1 mouse cellular context compared by ENCODE assay signal in genomic region chr7:111146670-111147069, GRCm38 (mm10).
TF ChIP-seq lines count a peak whose summit lies in the region.

No protein-coding gene starts in this region.

TF ChIP-seq in MEL, 35 proteins besides CTCF, POLR2A, EP300 and RAD21 (continued from another document):
- TF ChIP-seq USF2 (IDR thresholded peaks at IDR 0.05; ENCODE audit: borderline replicate concordance in 1 of 2, insufficient read depth in 1 of 2, low read depth in 1 of 2, low read length in 2 of 2): no peak
- TF ChIP-seq USF1 (IDR thresholded peaks at IDR 0.05; ENCODE audit: low read depth, low read length): no peak
- TF ChIP-seq KAT2A (conservative IDR thresholded peaks at IDR 0.05; ENCODE audit: low read depth, low read length): no peak
- no peak for TF ChIP-seq MXI1 (IDR thresholded peaks at IDR 0.05; ENCODE audit: low read depth, low read length)
- 0 out of 2 replicates have a peak, but pooled peaks have one; percentile 21 for TF ChIP-seq MAX (IDR thresholded peaks at IDR 0.05; ENCODE audit: low read length)
- no peak for TF ChIP-seq MEF2A (IDR thresholded peaks at IDR 0.05; ENCODE audit: extremely low read depth, insufficient replicate concordance, low read depth, low read length, poor library complexity, severe bottlenecking)
- peak; percentile 24; the same call in 1 of the 2 replicates for TF ChIP-seq TCF12 (IDR thresholded peaks at IDR 0.05; ENCODE audit: low read depth, low read length)
- TF ChIP-seq GABPA (IDR thresholded peaks at IDR 0.05; ENCODE audit: low read depth, low read length): no peak
- TF ChIP-seq RCOR1 (IDR thresholded peaks at IDR 0.05; ENCODE audit: low read depth, low read length): no peak
- peak; percentile 77 for TF ChIP-seq GATA1 (IDR thresholded peaks at IDR 0.05; ENCODE audit: low read depth, low read length)
- no peak for TF ChIP-seq ZKSCAN1 (IDR thresholded peaks at IDR 0.05; ENCODE audit: low read depth, low read length)
- TF ChIP-seq TBP (IDR thresholded peaks at IDR 0.05; ENCODE audit: low read depth, low read length): peak; percentile 42; the same call in 1 of the 2 replicates
- TF ChIP-seq MAZ (IDR thresholded peaks at IDR 0.05; ENCODE audit: low read depth, low read length): no peak
- no peak for TF ChIP-seq BHLHE40 (IDR thresholded peaks at IDR 0.05; ENCODE audit: borderline replicate concordance, low read depth, low read length)
TF ChIP-seq in MEL: peak in this region for 9.
